Mouse (Mus musculus) stomach, postnatal 0 days (tissue): ENCODE data around the gene Phtf2.

ENCODE experiments used
- CTCF ChIP-seq: IDR thresholded peaks from 2 replicates; pipeline ENCODE4 v1.5.1; 2016; ENCODE audit warnings: antibody characterized with exemption, low read depth, mild to moderate bottlenecking, moderate library complexity
- EP300 ChIP-seq: optimal IDR thresholded peaks from 2 replicates; pipeline ENCODE3; 2016; ENCODE audit warnings: antibody characterized with exemption

- TF ChIP-seq CTCF: no peak
- TF ChIP-seq EP300: no peak
These were observed 15.7 kb upstream of the Phtf2 start for GRCm38 (mm10) chr5:20897446-20898167.
